Mouse (Mus musculus): Measurements from ENCODE around the gene Zmynd8. TPM values are rescaled to one million over a fixed set of nuclear protein-coding genes. Genes with fewer than 3 reads are reported as not detected.

Gene Zmynd8
- 28.6 and 32.7 TPM in 2 replicates for polyA plus RNA-seq (2014; fragmentation: Nextera tagmentation; extraction: Ambion mirVana)

DNA sequence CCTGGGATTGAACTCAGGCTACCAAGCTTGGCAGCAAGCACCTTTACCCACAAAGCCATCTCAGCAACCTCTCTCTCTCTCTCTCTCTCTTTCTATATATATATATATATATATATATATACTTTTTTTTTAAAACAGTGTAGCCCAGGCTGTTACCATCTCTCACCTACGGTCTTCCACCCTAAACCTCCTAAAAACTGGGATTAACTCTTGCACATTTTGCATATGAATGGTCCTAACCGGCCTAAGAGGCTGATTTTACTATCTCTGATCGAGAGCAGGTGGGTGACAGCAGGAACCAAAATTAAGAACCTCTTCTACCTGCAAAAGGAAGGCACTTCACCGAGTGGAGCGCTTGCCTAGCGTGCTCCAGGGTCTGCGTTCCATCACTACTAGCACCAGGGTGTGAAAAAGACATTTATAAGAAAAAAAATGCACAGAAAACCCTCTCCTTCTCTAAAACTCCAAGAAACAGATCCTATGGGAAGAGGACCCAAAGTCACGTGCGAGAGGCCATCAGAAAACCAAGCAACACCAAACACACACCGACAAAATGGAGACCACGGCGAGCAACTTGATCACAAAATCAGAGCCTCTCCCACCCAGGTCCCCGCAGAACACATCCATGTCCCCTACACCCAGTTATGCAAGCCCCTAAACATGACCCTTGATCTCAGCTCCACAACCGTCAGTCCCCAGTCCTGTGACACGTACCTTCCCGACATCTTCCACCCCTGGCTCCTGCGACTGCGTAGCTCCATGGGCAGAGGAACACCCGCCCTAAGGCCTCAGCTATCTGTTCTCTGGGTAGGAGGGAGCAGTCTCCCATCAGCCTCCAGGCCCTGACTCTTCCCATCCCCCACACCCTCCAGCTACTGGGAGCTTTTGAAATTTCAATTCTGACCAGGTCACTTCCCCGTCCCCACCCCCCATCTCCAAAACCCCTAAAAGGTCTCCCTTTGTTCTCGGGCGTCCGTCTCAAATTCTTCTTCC, at the start of gene Zmynd8:
Gene Zmynd8, minus strand, starts transcription at position 815 of the 993 bp plus-strand sequence.
- ATAC-seq (ENCODE audit: low read depth) (no peak), DNase-seq (ENCODE audit: low spot score) (no peak)
- Histone ChIP-seq H3K4me2 (ENCODE audit: low read depth, low read length) (0 out of 2 replicates have a peak within 1 kb of the TSS, but pooled peaks have one; percentile 30), H3K9ac (ENCODE audit: low read depth, low read length) (0 out of 2 replicates have a peak within 1 kb of the TSS, but pooled peaks have one; percentile 19), H3K36me3 (ENCODE audit: control insufficient read depth, insufficient read depth, low read length) (no peaks in the 10 kb centered on the region), H3K4me3 (ENCODE audit: low read depth, low read length) (no peak within 1 kb of the TSS), H3K27ac (replicated peaks; ENCODE audit: low read depth, low read length) (peak within 1 kb of the TSS; percentile 82), H3K4me1 (ENCODE audit: control insufficient read depth, insufficient read depth, low read length) (peaks cover 23% of the 10 kb centered on the region), H3K27me3 (replicated peaks; ENCODE audit: control insufficient read depth, insufficient read depth, low read length) (no peaks in the 10 kb centered on the region), H3K9me3 (ENCODE audit: control insufficient read depth, low read length) (no peaks in the 10 kb centered on the region)
- WGBS, result 50% methylated on average over 23 of the region's 23 CpGs

DNA sequence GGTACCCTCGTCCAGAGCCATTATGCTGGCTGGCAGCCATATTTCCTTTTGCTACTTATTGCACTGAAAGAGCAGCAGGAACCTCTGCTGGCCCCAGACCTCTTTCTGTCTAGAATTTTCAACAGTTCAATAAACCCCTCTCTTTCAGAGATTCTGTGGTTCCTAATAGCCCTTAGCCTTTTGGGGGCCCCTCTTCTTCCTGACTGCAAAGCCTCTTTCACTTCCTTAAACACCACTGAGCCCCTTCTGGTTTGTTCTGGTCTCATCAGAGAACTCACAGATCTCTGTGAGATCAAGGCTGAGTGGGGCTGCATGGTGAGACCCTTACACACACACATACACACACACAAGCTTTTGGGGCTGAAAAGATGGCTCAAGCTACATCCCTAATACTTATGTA, 49.2 kb upstream of the Zmynd8 start:
- WGBS, result 41% methylated on average over 1 of the region's 1 CpGs
- H3K27ac ChIP-seq (replicated peaks; ENCODE audit: low read depth, low read length), result no peak overlapping the region

DNA sequence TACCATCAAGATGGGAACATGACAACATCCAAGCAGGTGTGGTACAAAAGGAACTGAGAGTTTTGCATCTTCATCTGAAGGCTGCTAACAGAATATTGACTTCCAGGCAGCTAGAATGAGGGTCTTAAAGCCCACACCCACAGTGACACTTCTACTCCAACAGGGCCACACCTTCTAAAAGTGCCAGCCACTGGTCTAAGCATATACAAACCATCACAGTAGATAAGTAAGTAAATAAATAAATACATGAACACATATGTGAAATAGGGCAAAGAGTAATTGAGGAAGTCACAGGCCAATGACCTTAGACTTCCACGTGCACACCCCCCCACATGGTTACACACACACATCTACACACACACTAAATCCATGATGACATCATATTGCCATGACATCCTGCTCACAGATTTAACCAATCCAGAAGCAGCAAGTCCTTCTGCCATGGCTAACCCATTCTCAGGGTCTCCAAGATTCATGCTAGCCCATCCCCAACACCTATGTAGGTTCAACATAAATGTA, 47.3 kb upstream of the Zmynd8 start:
- Histone ChIP-seq H3K4me2 (ENCODE audit: low read depth, low read length) (no peak overlapping the region), H3K36me3 (ENCODE audit: control insufficient read depth, insufficient read depth, low read length) (no peaks in the 10 kb centered on the region), H3K4me1 (ENCODE audit: control insufficient read depth, insufficient read depth, low read length) (no peaks in the 10 kb centered on the region), H3K9me3 (ENCODE audit: control insufficient read depth, low read length) (no peaks in the 10 kb centered on the region), H3K4me3 (ENCODE audit: low read depth, low read length) (no peak overlapping the region), H3K27me3 (replicated peaks; ENCODE audit: control insufficient read depth, insufficient read depth, low read length) (no peaks in the 10 kb centered on the region), H3K9ac (ENCODE audit: low read depth, low read length) (no peak overlapping the region), H3K27ac (replicated peaks; ENCODE audit: low read depth, low read length) (no peak overlapping the region)
- ATAC-seq (ENCODE audit: low read depth) (no peak), DNase-seq (ENCODE audit: low spot score) (no peak)
- WGBS, result 92% methylated on average over 1 of the region's 1 CpGs

More for the DNA sequence above, 49.2 kb upstream of the Zmynd8 start:
- no peak for ATAC-seq (ENCODE audit: low read depth)
- Histone ChIP-seq H3K4me3 (ENCODE audit: low read depth, low read length) (no peak overlapping the region), H3K27me3 (replicated peaks; ENCODE audit: control insufficient read depth, insufficient read depth, low read length) (no peaks in the 10 kb centered on the region), H3K4me1 (ENCODE audit: control insufficient read depth, insufficient read depth, low read length) (no peaks in the 10 kb centered on the region), H3K9ac (ENCODE audit: low read depth, low read length) (no peak overlapping the region), H3K36me3 (ENCODE audit: control insufficient read depth, insufficient read depth, low read length) (no peaks in the 10 kb centered on the region), H3K9me3 (ENCODE audit: control insufficient read depth, low read length) (no peaks in the 10 kb centered on the region), H3K4me2 (ENCODE audit: low read depth, low read length) (no peak overlapping the region)
- no peak for DNase-seq (ENCODE audit: low spot score)

DNA sequence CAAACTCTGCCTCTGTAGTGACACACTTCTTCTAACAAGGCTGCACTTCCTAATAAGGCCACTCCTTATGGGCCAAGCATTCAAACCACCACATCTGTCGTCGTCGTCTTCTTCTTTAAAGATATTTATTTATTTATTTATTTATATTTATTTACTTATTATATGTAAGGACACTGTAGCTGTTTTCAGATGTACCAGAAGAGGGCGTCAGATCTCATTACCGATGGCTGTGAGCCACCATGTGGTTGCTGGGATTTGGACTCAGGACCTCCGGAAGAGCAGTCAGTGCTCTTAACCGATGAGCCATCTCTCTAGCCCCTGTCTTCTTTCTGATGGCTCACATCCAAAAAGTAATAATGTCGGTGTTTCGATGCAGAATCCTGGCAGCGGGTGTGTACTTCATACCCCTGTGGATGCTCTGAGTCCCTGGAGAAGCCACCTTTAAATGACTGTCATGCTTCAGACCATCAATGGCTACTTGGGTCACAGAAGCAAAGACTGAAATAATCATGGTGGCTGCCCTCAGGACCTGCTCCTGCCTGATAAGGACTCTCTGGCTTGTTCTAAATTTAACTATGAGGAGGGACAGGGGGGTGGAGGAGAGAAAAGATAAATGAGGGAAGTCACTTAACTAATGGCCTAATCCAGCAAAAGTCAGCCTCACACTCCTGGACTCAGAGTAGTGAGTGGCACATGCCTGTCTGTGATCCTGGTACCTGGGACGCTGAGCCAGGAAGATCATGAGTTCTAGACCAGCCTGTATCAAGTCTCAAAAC, 45.9 kb upstream of the Zmynd8 start:
- Histone ChIP-seq H3K4me2 (ENCODE audit: low read depth, low read length) (no peak overlapping the region), H3K4me1 (ENCODE audit: control insufficient read depth, insufficient read depth, low read length) (no peaks in the 10 kb centered on the region), H3K4me3 (ENCODE audit: low read depth, low read length) (no peak overlapping the region), H3K9me3 (ENCODE audit: control insufficient read depth, low read length) (no peaks in the 10 kb centered on the region), H3K27me3 (replicated peaks; ENCODE audit: control insufficient read depth, insufficient read depth, low read length) (no peaks in the 10 kb centered on the region), H3K36me3 (ENCODE audit: control insufficient read depth, insufficient read depth, low read length) (no peaks in the 10 kb centered on the region), H3K27ac (replicated peaks; ENCODE audit: low read depth, low read length) (no peak overlapping the region), H3K9ac (ENCODE audit: low read depth, low read length) (no peak overlapping the region)
- DNase-seq (ENCODE audit: low spot score), result no peak
- WGBS, result 81% methylated on average over 11 of the region's 11 CpGs
- no peak for ATAC-seq (ENCODE audit: low read depth)

DNA sequence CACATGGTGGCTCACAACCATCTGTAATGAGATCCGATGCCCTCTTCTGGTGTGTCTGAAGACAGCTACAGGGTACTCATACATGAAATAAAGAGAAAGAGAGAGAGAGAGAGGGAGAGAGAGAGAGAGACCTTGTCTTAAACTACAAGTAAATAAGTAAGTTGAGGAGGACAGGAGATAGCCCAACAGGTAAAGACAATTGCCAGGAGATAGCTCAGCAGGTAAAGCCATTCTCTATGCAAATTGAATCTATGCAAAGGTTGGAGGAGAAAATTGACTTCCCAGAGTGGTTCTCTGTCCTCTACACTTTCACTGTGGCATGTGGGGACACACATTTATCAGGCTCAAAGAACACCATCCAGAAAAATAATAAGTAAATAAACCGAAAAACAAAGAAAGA, 44.3 kb upstream of the Zmynd8 start:
- DNase-seq (ENCODE audit: low spot score), result no peak
- Histone ChIP-seq H3K4me1 (ENCODE audit: control insufficient read depth, insufficient read depth, low read length) (no peaks in the 10 kb centered on the region), H3K4me2 (ENCODE audit: low read depth, low read length) (no peak overlapping the region), H3K4me3 (ENCODE audit: low read depth, low read length) (no peak overlapping the region), H3K27ac (replicated peaks; ENCODE audit: low read depth, low read length) (no peak overlapping the region), H3K27me3 (replicated peaks; ENCODE audit: control insufficient read depth, insufficient read depth, low read length) (no peaks in the 10 kb centered on the region), H3K36me3 (ENCODE audit: control insufficient read depth, insufficient read depth, low read length) (no peaks in the 10 kb centered on the region), H3K9ac (ENCODE audit: low read depth, low read length) (no peak overlapping the region), H3K9me3 (ENCODE audit: control insufficient read depth, low read length) (no peaks in the 10 kb centered on the region)
- ATAC-seq (ENCODE audit: low read depth), result no peak
- WGBS, result 94% methylated on average over 2 of the region's 2 CpGs

DNA sequence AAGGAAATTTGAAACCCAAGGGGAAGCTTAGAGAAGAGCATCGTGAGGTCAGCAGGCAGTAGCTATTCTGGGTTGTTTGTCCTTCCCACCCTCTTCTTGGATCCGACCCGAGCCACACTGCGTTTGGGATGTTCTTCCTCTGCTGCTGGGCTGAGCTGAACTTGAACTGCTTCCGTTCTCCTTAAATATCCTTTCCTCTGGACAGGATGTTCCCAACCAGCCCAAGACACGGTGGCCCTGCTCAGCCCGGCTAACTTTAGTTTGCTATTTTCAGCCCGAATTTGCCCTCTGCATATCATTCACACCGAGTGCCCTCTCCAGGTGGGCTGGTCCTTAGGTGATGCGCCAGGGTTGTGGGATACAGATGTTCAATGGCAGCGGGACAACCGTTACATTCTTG, 37.3 kb upstream of the Zmynd8 start:
- Histone ChIP-seq H3K9me3 (ENCODE audit: control insufficient read depth, low read length) (no peaks in the 10 kb centered on the region), H3K27me3 (replicated peaks; ENCODE audit: control insufficient read depth, insufficient read depth, low read length) (no peaks in the 10 kb centered on the region), H3K27ac (replicated peaks; ENCODE audit: low read depth, low read length) (no peak overlapping the region), H3K36me3 (ENCODE audit: control insufficient read depth, insufficient read depth, low read length) (no peaks in the 10 kb centered on the region), H3K4me3 (ENCODE audit: low read depth, low read length) (no peak overlapping the region), H3K9ac (ENCODE audit: low read depth, low read length) (no peak overlapping the region), H3K4me1 (ENCODE audit: control insufficient read depth, insufficient read depth, low read length) (no peaks in the 10 kb centered on the region), H3K4me2 (ENCODE audit: low read depth, low read length) (no peak overlapping the region)
- no peak for DNase-seq (ENCODE audit: low spot score)
- no peak for ATAC-seq (ENCODE audit: low read depth)
- 47% methylated on average over 12 of the region's 12 CpGs for WGBS

DNA sequence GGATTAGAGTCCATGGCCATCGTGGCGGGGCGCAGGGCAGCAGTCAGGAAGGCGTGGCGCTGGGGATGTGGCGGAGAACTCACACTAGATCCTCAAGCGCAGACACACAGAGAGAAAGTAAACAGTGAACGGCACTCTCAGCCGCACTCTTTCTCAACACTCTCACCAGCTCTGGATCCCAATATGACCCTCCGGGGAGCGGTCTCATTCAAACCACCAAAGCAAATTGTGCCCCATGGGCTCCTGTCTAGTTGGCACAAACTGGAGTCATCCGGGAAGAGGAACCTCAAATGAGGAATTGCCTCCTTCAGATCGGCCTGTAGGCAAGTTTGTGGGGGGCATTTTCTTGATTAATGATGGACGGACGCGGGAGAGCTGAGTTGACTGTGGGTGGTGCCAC, 28.9 kb upstream of the Zmynd8 start:
- Histone ChIP-seq H3K27ac (replicated peaks; ENCODE audit: low read depth, low read length) (no peak overlapping the region), H3K4me3 (ENCODE audit: low read depth, low read length) (no peak overlapping the region), H3K36me3 (ENCODE audit: control insufficient read depth, insufficient read depth, low read length) (no peaks in the 10 kb centered on the region), H3K4me1 (ENCODE audit: control insufficient read depth, insufficient read depth, low read length) (no peaks in the 10 kb centered on the region), H3K4me2 (ENCODE audit: low read depth, low read length) (no peak overlapping the region), H3K27me3 (replicated peaks; ENCODE audit: control insufficient read depth, insufficient read depth, low read length) (no peaks in the 10 kb centered on the region), H3K9me3 (ENCODE audit: control insufficient read depth, low read length) (no peaks in the 10 kb centered on the region), H3K9ac (ENCODE audit: low read depth, low read length) (no peak overlapping the region)
- no peak for DNase-seq (ENCODE audit: low spot score)
- WGBS, result 94% methylated on average over 16 of the region's 16 CpGs
- no peak for ATAC-seq (ENCODE audit: low read depth)

- Histone ChIP-seq H3K9ac (ENCODE audit: low read depth, low read length) (no peak overlapping the region), H3K27ac (replicated peaks; ENCODE audit: low read depth, low read length) (no peak overlapping the region), H3K36me3 (ENCODE audit: control insufficient read depth, insufficient read depth, low read length) (no peaks in the 10 kb centered on the region), H3K4me2 (ENCODE audit: low read depth, low read length) (no peak overlapping the region), H3K4me1 (ENCODE audit: control insufficient read depth, insufficient read depth, low read length) (no peaks in the 10 kb centered on the region), H3K9me3 (ENCODE audit: control insufficient read depth, low read length) (no peaks in the 10 kb centered on the region), H3K27me3 (replicated peaks; ENCODE audit: control insufficient read depth, insufficient read depth, low read length) (no peaks in the 10 kb centered on the region), H3K4me3 (ENCODE audit: low read depth, low read length) (no peak overlapping the region)
- ATAC-seq (ENCODE audit: low read depth) (no peak), DNase-seq (ENCODE audit: low spot score) (no peak)
- 89% methylated on average over 5 of the region's 5 CpGs for WGBS
Observed at GRCm38 (mm10) chr2:165926191-165926590, 27.4 kb upstream of the Zmynd8 start.

Data from embryonic facial prominence, embryonic 14.5 days (tissue).